Mouse (Mus musculus) brain, embryonic 14.5 days (tissue): ENCODE measurements around the gene Vwc2l. TPM values are rescaled to one million over a fixed set of nuclear protein-coding genes. Genes with fewer than 3 reads are reported as not detected.

Experiments
- DNase-seq: peaks from one replicate; pipeline ENCODE4 v3.0.0-alpha.2; 2011; ENCODE audit warnings: low read depth
- CTCF ChIP-seq: fragments of 200-500 bp; IDR thresholded peaks from 2 replicates; pipeline ENCODE4 v1.5.1; 2012; ENCODE audit warnings: inconsistent platforms, mild to moderate bottlenecking, moderate library complexity, borderline replicate concordance; ENCODE audit not compliant: insufficient read depth, insufficient read length; ENCODE audit errors: extremely low read depth
- POLR2A ChIP-seq: fragments of 200-500 bp; IDR thresholded peaks from 2 replicates; pipeline ENCODE4 v1.6.1; 2012; ENCODE audit warnings: mild to moderate bottlenecking, inconsistent platforms, borderline replicate concordance; ENCODE audit not compliant: poor library complexity, insufficient read depth, insufficient read length, severe bottlenecking; ENCODE audit errors: extremely low read depth
- polyA plus RNA-seq: library from polyadenylated mRNA; depleted of rRNA; stranded (reverse); fragments of >200 nt; gene quantifications from 2 replicates; pipeline ENCODE4 v1.2.3, GENCODE M21; 2012; rRNA removed

The Vwc2l gene
- 3.1 and 5.2 TPM in 2 replicates for polyA plus RNA-seq

DNA sequence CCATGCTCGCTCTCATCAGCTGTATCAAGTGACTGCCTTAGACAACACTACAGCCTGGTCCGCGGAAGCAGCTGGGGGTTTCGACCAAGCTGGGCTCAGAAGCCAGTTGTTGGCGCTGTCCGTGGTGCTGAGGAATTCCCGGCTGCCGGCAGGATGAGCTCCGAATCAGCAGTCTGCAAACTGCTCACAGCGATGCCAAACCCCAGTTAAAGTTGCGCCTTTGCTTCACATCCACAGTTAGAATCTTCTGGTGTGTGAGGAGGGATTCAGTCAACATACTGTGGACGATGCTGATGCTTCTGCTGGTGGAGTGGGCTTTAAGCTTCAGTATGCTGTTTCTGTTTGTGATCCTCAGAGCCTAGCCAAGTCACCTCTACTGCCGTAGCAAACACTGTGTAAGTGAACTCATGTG is at the start of gene Vwc2l:
Gene Vwc2l, plus strand, starts transcription at position 61 of the 412 bp plus-strand sequence.
- peak; percentile 84 for DNase-seq
- no peak for TF ChIP-seq POLR2A
- TF ChIP-seq CTCF: no peak

DNA sequence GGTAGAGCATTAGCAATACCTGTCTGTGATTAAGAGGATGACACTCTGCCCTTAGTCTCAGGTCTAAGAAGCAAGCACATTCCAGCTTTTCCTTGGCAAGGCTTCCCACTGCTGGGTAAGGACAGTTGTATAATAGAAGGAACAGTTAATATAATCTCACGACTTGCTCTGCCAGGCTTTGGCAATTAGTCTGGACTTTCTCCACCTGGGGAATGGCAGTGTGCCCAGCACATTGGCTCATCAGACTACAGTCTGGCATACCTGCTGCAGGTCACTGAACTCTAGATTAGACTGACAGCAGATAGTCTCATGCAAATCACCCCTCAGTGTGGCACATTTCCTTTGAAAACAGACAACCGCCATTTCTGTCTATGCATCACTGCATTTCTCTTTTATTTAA is 33.0 kb upstream of the Vwc2l start:
- TF ChIP-seq CTCF (no peak), POLR2A (no peak)
- peak; percentile 15 for DNase-seq

DNA sequence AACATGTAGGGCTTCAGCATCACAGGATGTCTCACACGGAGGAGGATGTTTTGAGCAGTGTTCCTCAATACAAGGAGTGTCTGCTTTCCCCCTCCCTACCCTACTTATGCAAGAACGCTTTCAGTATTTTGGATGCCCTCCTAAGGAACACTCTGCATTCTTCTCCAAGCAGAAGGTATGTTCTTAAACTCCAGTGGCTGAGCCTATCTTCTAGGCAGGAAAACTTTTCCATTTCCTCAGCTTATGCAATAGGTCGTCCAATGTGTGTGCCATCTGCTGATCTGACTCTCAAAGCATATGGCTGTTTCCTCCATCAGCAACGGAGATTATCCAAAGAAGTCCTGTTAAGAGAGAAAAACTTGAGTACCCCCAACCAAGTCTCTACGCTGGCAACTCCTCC is 25.2 kb upstream of the Vwc2l start:
- DNase-seq: no peak
- TF ChIP-seq POLR2A (no peak), CTCF (no peak)

DNA sequence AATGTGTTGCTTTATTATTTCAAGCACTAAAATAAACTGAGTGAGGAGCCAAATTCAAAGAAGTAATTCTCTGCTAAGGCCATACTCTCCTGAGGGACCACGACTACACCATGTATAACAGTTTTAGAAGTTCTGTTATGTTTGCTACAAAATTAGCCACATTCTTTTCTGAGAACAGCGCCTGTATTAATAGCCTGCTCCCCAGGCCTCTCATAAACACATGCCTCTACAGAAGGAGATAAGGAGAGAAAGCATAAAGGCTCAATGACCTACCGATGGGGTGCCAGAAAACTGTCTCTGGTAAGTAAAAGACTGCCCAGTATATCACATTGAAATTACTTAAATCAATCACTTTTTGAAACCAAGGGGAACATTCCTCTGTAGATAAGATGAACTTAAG is 21.6 kb upstream of the Vwc2l start:
- no peak for DNase-seq
- TF ChIP-seq CTCF: no peak
- TF ChIP-seq POLR2A: no peak

DNA sequence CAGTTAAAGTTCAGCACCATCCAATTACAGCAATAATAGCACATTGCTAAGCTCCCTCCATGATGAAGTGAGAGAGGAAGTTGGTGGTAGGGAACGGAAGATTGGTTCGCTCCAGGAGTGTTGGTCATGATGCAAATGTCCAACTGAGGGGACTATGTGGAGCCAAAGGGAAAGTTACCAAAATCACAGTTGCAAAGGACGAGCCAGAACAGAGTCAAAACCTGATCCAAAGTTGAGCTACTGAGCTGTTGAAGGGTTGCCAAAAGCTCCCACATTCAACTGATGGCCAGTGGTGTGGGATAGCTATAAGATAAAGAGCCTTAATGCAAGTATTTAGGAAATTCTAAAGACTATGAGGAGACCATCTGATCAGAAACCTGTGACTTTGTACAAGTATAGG is 19.7 kb upstream of the Vwc2l start:
- DNase-seq: no peak
- no peak for TF ChIP-seq POLR2A
- no peak for TF ChIP-seq CTCF

DNA sequence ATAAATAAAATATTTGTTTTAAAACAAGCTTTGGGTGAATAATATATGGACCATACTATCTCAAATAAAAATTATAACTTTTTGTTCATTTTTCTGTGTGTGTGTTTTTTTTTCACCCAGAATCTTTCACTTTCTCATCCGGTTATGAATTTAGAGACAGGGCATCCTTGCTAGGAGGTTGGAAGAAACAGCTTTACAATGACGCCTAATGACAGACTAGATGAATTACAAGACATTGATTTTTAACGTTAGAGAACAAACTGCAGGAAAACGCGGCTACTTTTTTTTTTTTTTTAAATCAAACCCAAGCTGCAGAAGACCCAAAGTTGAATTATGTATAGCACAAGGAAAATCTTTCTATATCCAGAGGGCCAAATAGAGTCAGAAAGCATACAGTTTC is 470 bp upstream of the Vwc2l start:
- no peak for TF ChIP-seq POLR2A
- no peak for TF ChIP-seq CTCF
- peak; percentile 64 for DNase-seq

DNA sequence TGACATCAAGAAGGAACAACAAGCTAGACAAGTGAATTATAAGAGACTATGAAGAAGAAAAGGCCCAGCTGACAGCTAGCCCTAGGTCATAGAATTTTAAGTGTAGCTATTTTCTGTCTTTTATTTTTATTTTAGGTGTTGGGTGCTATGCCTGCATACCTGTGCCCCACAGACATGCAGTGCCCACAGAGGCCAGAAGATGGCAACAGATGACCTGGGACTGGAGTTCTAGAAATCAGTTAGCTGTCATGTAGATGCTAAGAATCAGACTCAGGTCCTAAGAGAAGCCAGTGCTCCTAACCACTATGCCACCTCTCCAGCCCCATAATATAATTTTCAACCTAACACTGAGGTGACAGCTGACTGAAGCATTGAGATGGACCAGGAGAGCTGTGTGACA is 61.6 kb downstream of the Vwc2l start:
- no peak for DNase-seq
- TF ChIP-seq CTCF (0 out of 2 replicates have a peak, but pooled peaks have one; percentile 2), POLR2A (no peak)

DNA sequence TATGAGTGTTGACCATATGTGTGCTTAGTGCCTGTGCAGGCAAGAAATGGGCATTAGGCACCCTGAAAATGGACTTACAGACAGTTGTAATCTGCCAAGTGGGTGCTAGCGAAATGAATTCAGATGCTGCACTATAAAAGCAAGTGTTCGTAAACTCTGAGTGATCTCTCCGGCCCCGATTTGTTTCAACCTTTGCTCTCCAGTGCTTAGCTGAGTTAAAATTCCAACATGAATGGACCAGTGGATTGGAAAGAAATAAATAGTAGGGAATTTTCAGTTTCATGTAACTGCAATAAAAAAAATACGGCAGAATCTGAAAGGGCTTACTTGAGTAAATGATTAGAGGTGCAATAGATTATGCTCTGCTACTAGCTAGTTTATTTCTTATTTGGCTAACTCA is 66.1 kb downstream of the Vwc2l start:
- no peak for TF ChIP-seq POLR2A
- DNase-seq: no peak

DNA sequence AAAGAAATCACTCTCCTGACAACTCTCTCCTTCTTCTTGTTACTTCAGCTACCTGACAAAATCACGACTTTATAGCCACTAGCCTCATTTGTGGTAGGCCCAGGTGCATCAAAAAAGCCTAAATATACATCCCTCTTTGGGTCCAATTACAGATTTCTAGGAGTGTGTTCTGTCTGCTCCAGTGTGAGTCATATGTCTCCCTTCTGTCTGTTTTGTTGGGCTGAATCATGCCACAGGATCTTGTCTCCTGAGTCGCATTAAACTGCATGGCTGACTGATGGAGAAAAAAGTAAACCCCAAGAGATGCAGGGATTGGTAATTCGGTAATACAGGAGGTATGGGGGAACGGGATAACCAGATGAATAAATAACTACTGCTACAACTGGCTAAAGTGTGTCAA is 69.6 kb downstream of the Vwc2l start:
- DNase-seq: no peak
- TF ChIP-seq POLR2A (no peak), CTCF (no peak)

DNA sequence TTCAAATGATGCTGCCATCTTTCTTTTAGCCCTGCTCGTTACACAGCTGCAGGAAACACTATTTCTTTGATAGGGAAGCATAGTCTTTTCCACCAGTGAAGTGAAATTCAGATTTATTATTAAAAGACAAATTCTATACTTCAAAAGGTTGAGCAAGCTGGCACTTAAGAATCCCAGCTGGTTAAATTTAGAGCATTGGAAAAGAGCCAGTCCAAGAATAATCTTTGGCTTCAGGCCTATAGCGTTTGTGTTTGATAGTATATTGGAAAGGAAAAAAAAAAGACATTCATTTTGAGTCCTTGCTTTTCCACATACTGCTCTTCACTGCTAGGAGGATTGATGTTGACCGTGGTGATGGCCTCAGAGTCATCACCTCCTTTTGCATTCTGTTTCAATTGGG is 77.9 kb downstream of the Vwc2l start:
- TF ChIP-seq POLR2A (no peak), CTCF (no peak)
- peak; percentile 58 for DNase-seq

DNA sequence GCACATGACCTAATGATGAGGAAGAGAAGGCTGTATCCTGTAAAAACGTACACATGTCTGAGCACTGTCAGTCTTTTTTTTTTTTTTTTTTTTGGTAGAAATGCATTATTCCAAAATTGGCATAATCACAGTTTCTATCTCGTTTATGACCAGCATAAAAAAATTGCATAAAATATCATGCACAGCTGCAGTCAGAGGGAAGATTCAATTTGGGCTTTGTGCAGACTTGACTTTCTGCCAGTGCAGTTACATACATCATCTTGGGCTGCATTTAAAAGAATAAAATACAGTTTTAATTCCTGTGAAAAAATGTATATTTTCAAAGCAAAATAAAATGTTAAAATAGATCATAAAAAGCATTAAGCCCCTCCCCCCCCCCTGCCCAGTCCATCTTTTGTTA is 97.6 kb downstream of the Vwc2l start:
- DNase-seq: peak; percentile 57
- TF ChIP-seq CTCF: no peak
- TF ChIP-seq POLR2A: no peak

DNA sequence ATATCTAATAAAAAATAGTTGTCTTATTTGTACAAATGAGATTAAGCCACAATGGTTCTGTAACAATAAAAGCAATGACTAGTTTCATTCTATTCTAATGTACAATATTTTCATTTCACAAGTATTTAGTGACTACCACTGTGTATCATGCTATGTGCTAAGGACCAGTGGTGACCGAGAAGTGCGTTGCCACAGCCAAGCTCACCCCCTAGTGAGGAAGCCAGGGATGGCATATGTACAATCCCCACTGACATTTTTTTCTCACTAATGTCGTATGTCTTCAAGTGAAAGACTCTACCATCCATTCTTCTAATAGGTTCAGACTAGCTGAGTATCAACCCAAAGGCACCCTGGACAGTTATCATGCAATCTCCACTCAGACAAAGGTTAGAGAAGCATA is 107.7 kb downstream of the Vwc2l start:
- TF ChIP-seq CTCF (no peak), POLR2A (no peak)
- no peak for DNase-seq

DNA sequence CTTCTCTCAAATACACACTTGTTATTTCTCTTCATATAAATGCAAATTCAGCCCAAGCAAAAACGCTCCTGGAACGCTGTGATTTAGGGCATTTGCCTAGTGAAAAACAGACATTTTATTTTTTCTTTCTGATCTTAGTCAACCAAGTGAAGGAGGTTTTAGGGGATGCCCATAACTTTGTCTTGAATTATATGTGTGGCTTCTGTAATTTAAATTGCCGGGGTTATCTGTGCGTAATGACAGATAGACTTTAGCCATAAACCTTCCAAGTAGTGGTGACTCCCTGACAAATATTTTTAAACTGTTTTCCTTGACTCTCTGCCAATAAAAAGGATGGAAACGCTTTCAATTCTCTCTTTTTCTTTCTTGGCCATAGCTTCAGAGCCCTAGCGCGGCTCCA is 116.7 kb downstream of the Vwc2l start:
- no peak for TF ChIP-seq POLR2A
- no peak for TF ChIP-seq CTCF
- DNase-seq: no peak
